Mouse (Mus musculus) gastrocnemius, postnatal 4 days (tissue): ENCODE measurements around the gene Gadd45gip1. TPM values are rescaled to one million over a fixed set of nuclear protein-coding genes. Genes with fewer than 3 reads are reported as not detected.
A peak's percentile ranks its signal among the peaks of the same experiment; 100 is the strongest.

ENCODE experiments used
- DNase-seq, 2 experiments: peaks; one replicate each; pipeline ENCODE4 v3.0.0; 2021 to 2022; ENCODE audit warnings: low spot score in 2 of 2, mixed read lengths in 2 of 2
- total RNA-seq, 2 experiments: library from RNA; stranded (reverse); gene quantifications; 2 replicates each; pipeline ENCODE4 v1.2.3; 2021

The Gadd45gip1 gene
- total RNA-seq, 2 experiments from 2014 or later = 33.3 to 36.0 TPM

- DNase-seq = no peak
Observed at GRCm38 (mm10) chr8:84794486-84794885, 36.8 kb upstream of the Gadd45gip1 start.

- no peak for DNase-seq
Observed at GRCm38 (mm10) chr8:84797256-84797797, 34.0 kb upstream of the Gadd45gip1 start.

- DNase-seq = no peak
Observed at GRCm38 (mm10) chr8:84797971-84798370, 33.4 kb upstream of the Gadd45gip1 start.

GRCm38 (mm10) chr8:84798446-84799135 lies 32.7 kb upstream of the Gadd45gip1 start:
- DNase-seq = no peak

GRCm38 (mm10) chr8:84799136-84799931 lies 32.0 kb upstream of the Gadd45gip1 start:
- DNase-seq = peak; percentile 74 to 79

GRCm38 (mm10) chr8:84799999-84800831 lies 31.1 kb upstream of the Gadd45gip1 start, which contains the start of gene Nfix:
Gene Nfix (minus strand): TSS chr8:84800344.
- peak in 1 of 2 experiments; percentile 81 for DNase-seq

GRCm38 (mm10) chr8:84806031-84806430 lies 25.3 kb upstream of the Gadd45gip1 start:
- no peak for DNase-seq

GRCm38 (mm10) chr8:84809109-84809940 lies 22.0 kb upstream of the Gadd45gip1 start:
- peak in 1 of 2 experiments; percentile 12 for DNase-seq

GRCm38 (mm10) chr8:84809941-84810280 lies 21.4 kb upstream of the Gadd45gip1 start:
- DNase-seq = no peak

- peak; percentile 94 to 96 for DNase-seq
Observed at GRCm38 (mm10) chr8:84810896-84811295, 20.4 kb upstream of the Gadd45gip1 start.

GRCm38 (mm10) chr8:84811303-84811702 lies 20.0 kb upstream of the Gadd45gip1 start:
- peak in 1 of 2 experiments; percentile 14 for DNase-seq

- DNase-seq = peak; percentile 70 to 84
Observed at GRCm38 (mm10) chr8:84813059-84813458, 18.3 kb upstream of the Gadd45gip1 start.

- no peak for DNase-seq
Observed at GRCm38 (mm10) chr8:84813830-84814229, 17.5 kb upstream of the Gadd45gip1 start.

GRCm38 (mm10) chr8:84814240-84814554 lies 17.1 kb upstream of the Gadd45gip1 start:
- DNase-seq = no peak

GRCm38 (mm10) chr8:84814555-84815441 lies 16.5 kb upstream of the Gadd45gip1 start:
- DNase-seq = peak; percentile 28 to 55

- peak; percentile 97 to 98 for DNase-seq
Observed at GRCm38 (mm10) chr8:84815547-84815946, 15.8 kb upstream of the Gadd45gip1 start.

- DNase-seq = peak in 1 of 2 experiments; percentile 15
Observed at GRCm38 (mm10) chr8:84816117-84816516, 15.2 kb upstream of the Gadd45gip1 start.

- peak in 1 of 2 experiments; percentile 14 for DNase-seq
Observed at GRCm38 (mm10) chr8:84822723-84823122, 8.6 kb upstream of the Gadd45gip1 start, which contains the start of gene Dand5. Gene Dand5 (minus strand): TSS chr8:84822823.

GRCm38 (mm10) chr8:84823653-84824052 lies 7.7 kb upstream of the Gadd45gip1 start:
- DNase-seq = peak in 1 of 2 experiments; percentile 57
